Mouse (Mus musculus) layer of hippocampus, adult 8-10 months (tissue): ENCODE results near the gene Rxfp2. TPM values are rescaled to one million over a fixed set of nuclear protein-coding genes. Genes with fewer than 3 reads are reported as not detected.

Source experiments
- DNase-seq, 2 experiments: peaks; one replicate each; pipeline ENCODE4 v3.0.0; 2022; ENCODE audit warnings: low spot score in 2 of 2
- total RNA-seq, 4 experiments: library from RNA; stranded (reverse); gene quantifications; 2 replicates each; pipeline ENCODE4 v1.2.4; 2022

Gene Rxfp2
- total RNA-seq, 4 experiments from 2014 or later = 0.29 TPM; not detected in 3

GRCm38 (mm10) chr5:150114007-150114406 lies 95.5 kb downstream of the Rxfp2 start:
- no peak for DNase-seq

DNA sequence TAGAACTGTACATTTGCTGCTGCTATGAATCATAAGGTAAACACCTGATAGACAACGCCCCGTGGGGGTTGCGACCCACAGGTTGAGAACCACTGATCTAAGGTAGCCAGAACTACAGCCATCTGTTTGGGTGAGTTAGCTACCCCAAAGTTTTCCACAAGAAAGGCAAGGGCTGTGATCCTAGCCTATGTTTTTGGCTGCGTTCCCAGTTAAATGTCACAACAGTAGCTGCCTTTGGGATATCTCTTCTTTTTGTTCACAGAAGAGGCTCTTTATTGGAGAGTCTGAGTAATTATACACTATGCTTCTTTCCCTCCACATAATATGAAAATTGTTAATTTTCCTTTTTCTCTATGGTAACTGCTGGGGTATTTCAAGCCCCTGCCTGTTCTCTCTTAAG lies 96.3 kb downstream of the Rxfp2 start:
- no peak for DNase-seq

GRCm38 (mm10) chr5:150115271-150116092 lies 97.0 kb downstream of the Rxfp2 start:
- DNase-seq = no peak

GRCm38 (mm10) chr5:150116216-150116905 lies 97.9 kb downstream of the Rxfp2 start:
- no peak for DNase-seq

DNA sequence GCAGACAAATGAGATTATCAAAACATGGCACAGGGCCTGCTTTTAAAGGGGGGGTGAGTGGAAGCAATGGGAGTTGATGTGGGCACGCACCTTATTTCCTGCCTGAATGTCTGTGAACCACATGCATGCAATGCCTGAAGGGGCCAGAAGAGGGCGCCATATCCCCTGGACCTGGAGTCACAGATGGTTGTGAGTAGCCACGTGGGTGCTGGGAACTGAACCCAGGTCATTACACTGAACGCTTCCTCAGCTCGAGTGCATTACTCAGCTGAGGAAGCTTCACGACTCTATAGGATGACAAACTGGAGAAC lies 98.4 kb downstream of the Rxfp2 start:
- no peak for DNase-seq

- no peak for DNase-seq
These were observed 99.6 kb downstream of the Rxfp2 start for GRCm38 (mm10) chr5:150118124-150118454.

DNA sequence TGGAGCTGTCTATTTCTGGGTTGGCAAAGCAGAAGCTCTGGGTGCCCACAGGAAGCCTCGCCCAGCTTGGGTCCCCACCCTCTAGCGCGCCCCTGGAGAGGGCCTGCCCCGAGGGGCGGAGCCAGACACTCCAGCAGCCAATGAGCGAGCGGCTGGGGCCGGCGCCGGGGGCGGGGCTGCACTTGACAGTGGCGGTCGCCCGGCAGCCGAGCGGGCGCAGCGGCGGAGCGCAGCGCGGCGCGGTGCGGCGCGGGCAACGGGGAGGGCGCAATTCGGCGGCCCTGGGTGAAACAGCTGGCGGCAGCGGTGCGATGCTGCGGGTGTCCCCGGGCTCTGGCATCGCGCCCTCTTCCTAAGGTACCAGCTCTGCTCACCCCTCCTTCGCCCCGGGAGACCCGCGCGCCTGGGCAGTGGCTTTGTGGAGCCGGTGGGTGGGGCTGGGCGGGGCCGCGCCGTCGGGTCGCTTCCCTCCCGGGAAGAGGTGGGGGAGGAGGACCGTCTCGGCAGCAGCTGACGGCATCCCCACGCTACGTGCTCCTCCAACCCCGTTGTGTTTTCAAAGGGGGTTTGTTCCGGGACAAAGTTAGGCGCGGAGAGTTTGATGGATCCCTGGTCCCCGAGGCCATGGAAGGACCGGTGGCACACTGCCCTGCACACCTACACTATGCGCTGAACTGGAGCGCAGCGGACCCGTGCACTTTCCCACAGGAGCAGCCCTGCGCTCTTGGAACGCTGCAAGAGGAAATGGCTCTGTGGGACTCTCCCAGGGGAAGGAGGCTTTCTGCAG lies 100.2 kb downstream of the Rxfp2 start, which contains the start of gene Fry:
Fry (plus strand) TSS at position 191 of the 787 bp plus-strand sequence.
- peak; percentile 92 to 93 for DNase-seq

DNA sequence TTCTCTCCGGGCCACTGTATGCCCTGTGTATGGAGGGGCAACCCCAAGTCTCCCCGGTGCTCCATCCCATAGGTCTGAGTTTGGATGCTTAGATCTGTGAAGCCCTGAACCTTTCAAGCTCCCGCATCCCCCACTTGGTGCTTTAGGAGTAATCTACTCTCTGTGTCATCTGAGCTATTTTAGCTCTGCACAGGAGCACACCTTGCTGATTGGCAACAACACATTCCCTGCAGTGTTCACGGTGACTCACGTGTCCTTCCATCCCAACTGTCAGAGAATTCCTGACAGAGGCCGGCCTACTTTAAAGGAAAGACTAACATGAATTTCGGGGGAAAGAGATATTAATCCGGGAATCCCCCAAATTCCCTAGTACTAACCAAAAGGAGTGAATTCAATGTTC lies 102.2 kb downstream of the Rxfp2 start:
- DNase-seq = no peak

DNA sequence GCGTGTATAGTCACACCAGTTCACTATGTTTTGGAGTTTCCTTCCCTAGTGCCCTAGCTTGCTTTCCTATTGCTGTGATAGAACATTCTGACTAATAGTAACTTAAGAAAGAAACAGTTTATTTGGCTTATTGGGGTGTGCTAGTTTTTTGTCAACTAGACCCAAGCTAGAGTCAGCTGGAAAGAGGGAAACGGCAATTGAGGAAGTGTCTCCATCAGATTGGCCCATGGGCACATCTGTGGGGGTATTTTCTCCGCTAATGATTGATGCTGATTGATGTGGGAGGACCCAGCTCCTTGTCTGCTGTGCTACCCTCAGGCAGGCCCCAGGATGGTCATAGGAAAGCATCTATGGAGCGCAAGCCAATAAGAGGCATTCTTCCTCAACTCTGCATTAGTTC lies 103.6 kb downstream of the Rxfp2 start:
- no peak for DNase-seq

DNA sequence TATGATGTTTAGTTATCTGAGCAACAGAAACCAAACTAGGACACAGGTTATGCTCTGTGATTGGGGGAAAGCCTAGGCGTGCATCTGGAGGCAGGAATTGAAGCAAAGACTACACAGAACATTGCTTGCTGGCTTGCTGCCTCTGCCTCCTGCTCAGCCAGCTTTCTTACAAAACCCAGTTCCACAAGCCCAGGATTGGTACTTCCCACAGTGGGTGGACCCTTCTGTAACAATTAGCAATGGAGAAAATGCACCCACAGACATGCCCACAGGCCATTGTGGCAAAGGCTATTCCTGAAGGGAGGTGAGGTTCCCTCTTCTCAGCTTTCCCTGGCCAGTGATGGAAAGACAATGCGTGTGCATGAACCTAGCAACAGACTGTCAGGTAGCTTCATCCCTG lies 104.1 kb downstream of the Rxfp2 start:
- peak; percentile 65 to 69 for DNase-seq

- DNase-seq = no peak
These were observed 107.4 kb downstream of the Rxfp2 start for GRCm38 (mm10) chr5:150125920-150126319.

- peak in 1 of 2 experiments; percentile 28 for DNase-seq
These were observed 110.0 kb downstream of the Rxfp2 start for GRCm38 (mm10) chr5:150128432-150128831.

DNA sequence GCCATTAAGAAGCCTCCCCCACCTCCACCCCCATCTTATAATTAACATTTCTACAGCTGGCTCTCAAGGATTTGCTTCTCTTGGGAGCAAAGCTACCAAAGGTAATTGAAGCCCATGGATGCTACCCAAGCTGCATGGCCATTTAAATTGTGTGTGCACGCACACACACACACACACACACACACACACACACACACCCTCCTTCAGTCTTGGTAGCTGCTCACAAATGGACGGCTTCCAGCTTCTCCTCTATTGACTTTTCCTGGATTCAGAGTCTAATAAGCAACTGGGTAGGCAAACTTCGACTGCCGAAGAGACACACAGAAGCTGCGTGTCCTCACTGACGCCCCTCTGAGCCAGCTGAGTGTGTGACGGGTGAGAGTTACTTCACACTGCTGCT lies 111.7 kb downstream of the Rxfp2 start:
- no peak for DNase-seq

DNA sequence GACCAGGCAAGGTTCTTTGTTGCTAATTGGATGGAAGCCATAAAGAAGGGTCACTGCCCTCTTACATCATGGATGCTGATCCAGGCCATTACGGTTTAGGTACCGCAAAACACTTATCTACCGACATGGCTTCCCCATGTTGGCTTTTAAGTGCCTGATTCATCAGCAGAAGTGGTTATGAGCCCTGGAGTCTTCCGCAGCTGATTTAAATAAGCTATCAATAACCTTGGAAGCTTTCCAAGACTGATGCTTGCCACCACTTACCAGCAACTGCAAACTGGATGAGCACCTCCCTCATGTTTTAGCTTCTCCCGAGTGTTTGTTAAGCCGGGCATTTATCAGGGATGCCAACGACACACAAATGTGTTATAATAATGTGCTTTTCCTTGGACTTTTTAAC lies 112.7 kb downstream of the Rxfp2 start:
- DNase-seq = no peak

Other genes starting within 250 kb of the Rxfp2 start
- gene Fry, start 100.0 kb downstream of the Rxfp2 start, total RNA-seq = 100 to 1,000 TPM; 173 to 253 (median 207) TPM